Mouse (Mus musculus) spleen, postnatal 10 days (tissue): ENCODE data around the gene Il4ra.
A peak's percentile ranks its signal among the peaks of the same experiment; 100 is the strongest.

Experiments
- DNase-seq, 2 experiments: peaks; one replicate each; pipeline ENCODE4 v3.0.0; 2021 to 2022; ENCODE audit warnings: low spot score in 2 of 2

Il4ra gene

GRCm38 (mm10) chr7:125549916-125550315, 2.0 kb upstream of the Il4ra start:
- peak in 1 of 2 experiments; percentile 10 for DNase-seq

GRCm38 (mm10) chr7:125550881-125551381, 989 bp upstream of the Il4ra start:
- no peak for DNase-seq

GRCm38 (mm10) chr7:125552851-125553555, 1.1 kb downstream of the Il4ra start:
- no peak for DNase-seq

GRCm38 (mm10) chr7:125553653-125554428, 1.9 kb downstream of the Il4ra start:
- peak in 1 of 2 experiments; percentile 13 for DNase-seq

GRCm38 (mm10) chr7:125554456-125555114, 2.7 kb downstream of the Il4ra start:
- DNase-seq: peak in 1 of 2 experiments; percentile 27

GRCm38 (mm10) chr7:125555351-125555872, 3.5 kb downstream of the Il4ra start:
- peak in 1 of 2 experiments; percentile 28 for DNase-seq

- DNase-seq: no peak
Observed at GRCm38 (mm10) chr7:125556096-125556495, 4.2 kb downstream of the Il4ra start.

- DNase-seq: peak in 1 of 2 experiments; percentile 40
Observed at GRCm38 (mm10) chr7:125556865-125557264, 4.9 kb downstream of the Il4ra start.

GRCm38 (mm10) chr7:125558401-125558945, 6.6 kb downstream of the Il4ra start:
- DNase-seq: no peak

GRCm38 (mm10) chr7:125558997-125559396, 7.1 kb downstream of the Il4ra start:
- no peak for DNase-seq

- no peak for DNase-seq
Observed at GRCm38 (mm10) chr7:125559537-125559936, 7.6 kb downstream of the Il4ra start.

- DNase-seq: no peak
Observed at GRCm38 (mm10) chr7:125560146-125560785, 8.3 kb downstream of the Il4ra start.

GRCm38 (mm10) chr7:125561085-125561690, 9.3 kb downstream of the Il4ra start:
- DNase-seq: peak in 1 of 2 experiments; percentile 77

GRCm38 (mm10) chr7:125562413-125562812, 10.5 kb downstream of the Il4ra start:
- DNase-seq: no peak

GRCm38 (mm10) chr7:125563093-125563492, 11.2 kb downstream of the Il4ra start:
- DNase-seq: no peak

GRCm38 (mm10) chr7:125564316-125565024, 12.6 kb downstream of the Il4ra start:
- no peak for DNase-seq

GRCm38 (mm10) chr7:125565516-125566285, 13.8 kb downstream of the Il4ra start:
- DNase-seq: no peak

GRCm38 (mm10) chr7:125566420-125566819, 14.5 kb downstream of the Il4ra start:
- no peak for DNase-seq

- no peak for DNase-seq
Observed at GRCm38 (mm10) chr7:125568888-125569287, 17.0 kb downstream of the Il4ra start.
